Mouse (Mus musculus): Measurements from ENCODE around the gene Rps11.

GRCm38 (mm10) chr7:45118336-45118735 is 5.9 kb downstream of the Rps11 start:
- TF ChIP-seq POLR2A (IDR thresholded peaks at IDR 0.05; ENCODE audit: insufficient read depth, low read depth, low read length) (no peak), EP300 (IDR thresholded peaks at IDR 0.05; ENCODE audit: insufficient read depth, low read depth, low read length) (no peak)
